Mouse (Mus musculus) spleen, adult 2 months (tissue): ENCODE results near the gene Itgam.

Experiments
- CTCF ChIP-seq: fragments of 200-500 bp; IDR thresholded peaks from 2 replicates; pipeline ENCODE4 v1.5.1; 2011; ENCODE audit warnings: mild to moderate bottlenecking, inconsistent platforms; ENCODE audit not compliant: insufficient read depth, insufficient read length, insufficient replicate concordance; ENCODE audit errors: extremely low read depth
- POLR2A ChIP-seq: fragments of 200-500 bp; IDR thresholded peaks from 2 replicates; pipeline ENCODE4 v1.6.1; 2011; ENCODE audit warnings: low read depth, low read length, inconsistent platforms

GRCm38 (mm10) chr7:128154924-128155323 lies 92.5 kb downstream of the Itgam start:
- TF ChIP-seq POLR2A (no peak), CTCF (no peak)
